Mouse (Mus musculus) bone marrow, adult 2 months (tissue): ENCODE measurements around the gene Ticam1.

Source experiments
- CTCF ChIP-seq: fragments of 200-500 bp; IDR thresholded peaks from 2 replicates; pipeline ENCODE4 v1.5.1; 2011; ENCODE audit warnings: low read length, control low read depth; ENCODE audit not compliant: control insufficient read depth, insufficient read depth
- POLR2A ChIP-seq: fragments of 200-500 bp; IDR thresholded peaks from 2 replicates; pipeline ENCODE4 v1.6.1; 2011; ENCODE audit warnings: low read depth, mild to moderate bottlenecking, control low read depth, low read length, borderline replicate concordance; ENCODE audit not compliant: control insufficient read depth

GRCm38 (mm10) chr17:56298238-56298637 lies 21.7 kb upstream of the Ticam1 start:
- TF ChIP-seq CTCF (no peak), POLR2A (no peak)
